Mouse (Mus musculus): Measurements from ENCODE around the gene Adprhl2. TPM values are rescaled to one million over a fixed set of nuclear protein-coding genes. Genes with fewer than 3 reads are reported as not detected.

The Adprhl2 gene
- polyA plus RNA-seq, 1 experiment from 2014 or later: 56.8 TPM

DNA sequence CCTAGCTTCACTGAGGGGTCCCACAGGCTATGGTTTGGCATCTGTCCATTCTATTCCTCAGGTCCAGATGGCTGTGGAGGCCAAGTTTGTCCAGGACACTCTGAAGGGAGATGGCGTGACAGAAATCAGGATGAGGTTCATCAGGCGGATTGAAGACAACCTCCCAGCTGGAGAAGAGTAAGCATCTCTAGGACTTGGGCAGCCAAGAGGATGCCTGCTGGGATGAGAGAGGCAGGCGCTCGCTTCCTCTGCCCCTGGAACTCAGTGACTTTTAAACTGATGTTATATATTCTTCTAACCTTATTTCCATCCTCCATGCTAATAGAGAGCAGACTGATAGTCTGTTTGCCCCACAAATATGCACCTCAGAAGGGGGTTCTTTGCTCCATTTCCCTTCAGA is 46.4 kb downstream of the Adprhl2 start:
- Histone ChIP-seq H3K4me1 (ENCODE audit: control insufficient read depth, insufficient read depth, low read length) (no peaks in the 10 kb centered on the region), H3K9ac (ENCODE audit: low read length) (no peak overlapping the region), H3K27ac (ENCODE audit: low read depth, low read length) (no peak overlapping the region), H3K4me3 (ENCODE audit: low read depth, low read length) (no peak overlapping the region), H3K4me2 (ENCODE audit: low read depth) (no peak overlapping the region), H3K36me3 (ENCODE audit: control insufficient read depth, insufficient read depth, low read length) (peaks cover 5% of the 10 kb centered on the region), H3K27me3 (ENCODE audit: control insufficient read depth, insufficient read depth, low read length) (no peaks in the 10 kb centered on the region), H3K9me3 (ENCODE audit: control insufficient read depth, low read length) (no peaks in the 10 kb centered on the region)
- no peak for DNase-seq (ENCODE audit: low spot score)
- 98% methylated on average over 4 of the region's 4 CpGs for WGBS
- no peak for ATAC-seq (ENCODE audit: insufficient read depth, low FRiP score, low TSS enrichment)

DNA sequence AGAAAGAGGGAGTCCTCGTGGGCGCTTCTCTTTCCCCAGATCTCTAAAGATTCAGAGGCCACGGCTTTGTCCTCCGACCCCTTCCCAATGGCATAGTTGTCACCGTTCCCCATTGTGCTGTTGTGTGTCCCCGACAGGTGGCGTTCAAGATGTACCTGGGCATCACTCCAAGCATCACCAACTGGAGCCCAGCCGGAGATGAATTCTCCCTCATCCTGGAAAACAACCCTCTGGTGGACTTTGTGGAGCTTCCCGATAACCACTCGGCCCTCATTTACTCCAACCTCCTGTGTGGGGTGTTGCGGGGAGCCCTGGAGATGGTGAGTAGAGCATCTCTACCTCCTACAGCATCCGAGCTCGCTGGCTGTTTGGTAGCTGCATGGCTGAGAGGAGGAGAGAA is 47.8 kb downstream of the Adprhl2 start:
- ATAC-seq (ENCODE audit: insufficient read depth, low FRiP score, low TSS enrichment) (no peak), DNase-seq (ENCODE audit: low spot score) (no peak)
- Histone ChIP-seq H3K9ac (ENCODE audit: low read length) (no peak overlapping the region), H3K36me3 (ENCODE audit: control insufficient read depth, insufficient read depth, low read length) (peaks cover 5% of the 10 kb centered on the region), H3K9me3 (ENCODE audit: control insufficient read depth, low read length) (no peaks in the 10 kb centered on the region), H3K4me3 (ENCODE audit: low read depth, low read length) (no peak overlapping the region), H3K27me3 (ENCODE audit: control insufficient read depth, insufficient read depth, low read length) (no peaks in the 10 kb centered on the region), H3K4me1 (ENCODE audit: control insufficient read depth, insufficient read depth, low read length) (no peaks in the 10 kb centered on the region), H3K4me2 (ENCODE audit: low read depth) (no peak overlapping the region), H3K27ac (ENCODE audit: low read depth, low read length) (no peak overlapping the region)
- 73% methylated on average over 13 of the region's 13 CpGs for WGBS

DNA sequence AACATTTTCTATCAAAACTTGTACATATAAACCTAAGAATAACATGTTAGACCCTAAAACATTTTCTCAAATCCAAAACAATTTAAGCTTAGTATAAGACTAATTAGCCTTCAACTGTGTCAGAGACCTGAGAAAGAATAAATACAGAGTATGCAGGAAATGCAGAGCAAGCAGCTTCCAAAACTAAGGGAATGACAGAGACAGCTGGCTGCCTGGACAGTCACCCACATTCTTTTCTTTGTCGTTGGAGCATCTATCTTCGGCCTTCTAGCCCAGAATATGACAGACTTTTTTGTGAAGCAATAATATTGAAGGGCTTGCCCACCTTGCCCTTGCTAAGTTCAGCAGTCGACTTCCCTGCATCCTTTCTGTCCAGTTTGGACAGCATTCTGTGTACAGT is 52.2 kb downstream of the Adprhl2 start:
- H3K27ac ChIP-seq (ENCODE audit: low read depth, low read length): no peak overlapping the region
- H3K9me3 ChIP-seq (ENCODE audit: control insufficient read depth, low read length): no peaks in the 10 kb centered on the region
- H3K36me3 ChIP-seq (ENCODE audit: control insufficient read depth, insufficient read depth, low read length): peaks cover 5% of the 10 kb centered on the region
- ATAC-seq (ENCODE audit: insufficient read depth, low FRiP score, low TSS enrichment) (no peak), DNase-seq (ENCODE audit: low spot score) (no peak)
- 78% methylated on average over 3 of the region's 3 CpGs for WGBS
- no peak overlapping the region for H3K4me3 ChIP-seq (ENCODE audit: low read depth, low read length)
- no peak overlapping the region for H3K4me2 ChIP-seq (ENCODE audit: low read depth)
- no peak overlapping the region for H3K9ac ChIP-seq (ENCODE audit: low read length)
- no peaks in the 10 kb centered on the region for H3K27me3 ChIP-seq (ENCODE audit: control insufficient read depth, insufficient read depth, low read length)
- no peaks in the 10 kb centered on the region for H3K4me1 ChIP-seq (ENCODE audit: control insufficient read depth, insufficient read depth, low read length)

Other genes with a start within 250 kb of the Adprhl2 start
- 39.5 and 42.6 TPM in 2 replicates for gene Lsm10, start 225.1 kb downstream of the Adprhl2 start, polyA plus RNA-seq (2014; fragmentation: Nextera tagmentation; extraction: Ambion mirVana)
- gene Stk40, start 217.7 kb downstream of the Adprhl2 start, polyA plus RNA-seq (2014; fragmentation: Nextera tagmentation; extraction: Ambion mirVana): 32.5 and 32.8 TPM in 2 replicates
- 42.5 and 43.4 TPM in 2 replicates for gene Eva1b, start 174.0 kb downstream of the Adprhl2 start, polyA plus RNA-seq (2014; fragmentation: Nextera tagmentation; extraction: Ambion mirVana)
- gene Sh3d21, start 158.2 kb downstream of the Adprhl2 start, polyA plus RNA-seq (2014; fragmentation: Nextera tagmentation; extraction: Ambion mirVana): 2.1 and 2.6 TPM in 2 replicates
- 197 and 217 TPM in 2 replicates for gene Thrap3, start 118.9 kb downstream of the Adprhl2 start, polyA plus RNA-seq (2014; fragmentation: Nextera tagmentation; extraction: Ambion mirVana)
- gene Map7d1, start 65.4 kb downstream of the Adprhl2 start, polyA plus RNA-seq (2014; fragmentation: Nextera tagmentation; extraction: Ambion mirVana): 80.9 and 83.6 TPM in 2 replicates
- gene Trappc3, start 59.4 kb downstream of the Adprhl2 start, polyA plus RNA-seq (2014; fragmentation: Nextera tagmentation; extraction: Ambion mirVana): 32.1 and 45.4 TPM in 2 replicates
- gene Col8a2, start 34.9 kb downstream of the Adprhl2 start, polyA plus RNA-seq (2014; fragmentation: Nextera tagmentation; extraction: Ambion mirVana): 7.4 and 7.9 TPM in 2 replicates
- gene Tekt2, start 4.0 kb upstream of the Adprhl2 start, polyA plus RNA-seq (2014; fragmentation: Nextera tagmentation; extraction: Ambion mirVana): 1.2 and 1.8 TPM in 2 replicates
- 9.8 and 14.6 TPM in 2 replicates for gene Ago3, start 107.9 kb upstream of the Adprhl2 start, polyA plus RNA-seq (2014; fragmentation: Nextera tagmentation; extraction: Ambion mirVana)
- 23.2 and 26.3 TPM in 2 replicates for gene Ago1, start 146.9 kb upstream of the Adprhl2 start, polyA plus RNA-seq (2014; fragmentation: Nextera tagmentation; extraction: Ambion mirVana)
- gene Ago4, start 211.8 kb upstream of the Adprhl2 start, polyA plus RNA-seq (2014; fragmentation: Nextera tagmentation; extraction: Ambion mirVana): 3.4 TPM in 2 replicates
- 37.9 and 43.6 TPM in 2 replicates for gene Clspn, start 235.2 kb upstream of the Adprhl2 start, polyA plus RNA-seq (2014; fragmentation: Nextera tagmentation; extraction: Ambion mirVana)